Mouse (Mus musculus): ENCODE results near the gene Gm10772. TPM values are rescaled to one million over a fixed set of nuclear protein-coding genes. Genes with fewer than 3 reads are reported as not detected.
"Not testable (repeated sequence)": the region's sequence is repeated elsewhere in the genome, so short reads cannot be mapped to it uniquely, and the experiment has no call there.

The Gm10772 gene
- not detected for total RNA-seq (2021)

- intact Hi-C loops (cut with DNase I); DNase-seq: not testable (repeated sequence)
Measured at GRCm38 (mm10) chr13:66227473-66227872, at the start of gene Gm10772. Gene Gm10772, minus strand, starts transcription at chr13:66227573.

GRCm38 (mm10) chr13:66263914-66264313 is 36.5 kb upstream of the Gm10772 start:
- DNase-seq; intact Hi-C loops (cut with DNase I): not testable (repeated sequence)

- DNase-seq; intact Hi-C loops (cut with DNase I): not testable (repeated sequence)
Measured at GRCm38 (mm10) chr13:66263141-66263540, 35.8 kb upstream of the Gm10772 start.

GRCm38 (mm10) chr13:66214349-66214748 is 13.0 kb downstream of the Gm10772 start:
- no peak for DNase-seq
- intact Hi-C loops (cut with DNase I), result no loop called here

- intact Hi-C loops (cut with DNase I); DNase-seq: not testable (repeated sequence)
Measured at GRCm38 (mm10) chr13:66213811-66214210, 13.6 kb downstream of the Gm10772 start.

DNA sequence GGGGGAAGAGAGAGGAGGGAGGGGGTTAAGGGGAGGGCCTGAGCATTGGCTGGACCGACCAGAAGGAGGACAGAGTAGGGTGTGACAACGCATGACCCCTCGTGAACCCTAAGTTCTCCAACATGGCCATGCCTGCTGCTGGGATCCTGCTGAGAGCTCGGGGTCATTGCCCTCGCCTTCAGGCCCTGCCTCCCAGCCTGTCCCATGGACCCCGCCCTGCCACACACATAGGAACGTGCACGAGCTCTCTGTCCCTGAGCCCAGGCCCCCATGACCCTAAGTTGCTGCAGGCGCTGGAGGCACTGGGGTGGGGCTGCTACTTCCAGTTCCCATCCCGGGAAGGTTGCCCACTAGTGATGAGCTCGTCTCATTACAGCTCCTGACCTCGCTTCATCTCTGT is 48.2 kb downstream of the Gm10772 start:
- DNase-seq; intact Hi-C loops (cut with DNase I): not testable (repeated sequence)

Other genes with a start within 250 kb of the Gm10772 start
- not detected for gene Gm10324, start 108.0 kb downstream of the Gm10772 start, total RNA-seq (2021)
- gene 2410141K09Rik, start 213.5 kb upstream of the Gm10772 start, total RNA-seq (2021), result not detected